Mouse (Mus musculus): ENCODE results near the gene Aars2.

DNA sequence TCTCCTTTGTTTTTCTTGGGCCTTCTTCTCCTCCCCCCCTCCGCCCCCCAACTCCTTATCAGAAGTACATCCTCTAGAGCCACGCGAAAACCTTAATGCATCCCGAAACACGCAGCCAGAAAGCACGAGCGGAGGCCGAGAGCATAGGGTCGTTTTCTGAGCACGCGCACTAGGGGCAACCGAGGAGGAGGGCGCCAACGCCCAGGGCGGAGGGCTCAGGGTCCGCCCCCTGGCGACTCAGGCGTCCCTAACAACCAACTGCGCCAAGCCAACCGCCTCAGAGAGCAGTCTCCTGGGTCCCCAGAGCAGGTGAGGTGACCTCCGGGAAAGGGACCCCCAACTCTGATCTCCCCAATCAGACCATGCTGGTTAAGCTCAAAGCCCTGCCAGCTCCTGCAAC, 16.6 kb downstream of the Aars2 start, which contains the start of gene Tcte1:
- TF ChIP-seq CTCF (IDR thresholded peaks at IDR 0.05; ENCODE audit: borderline replicate concordance, control insufficient read depth, extremely low read depth, insufficient read depth, low read length, poor library complexity) (0 out of 2 replicates have a peak, but pooled peaks have one; percentile 10), POLR2A (IDR thresholded peaks at IDR 0.05; ENCODE audit: control insufficient read depth, extremely low read depth, insufficient read depth, low read length, poor library complexity) (no peak)
